Mouse (Mus musculus): ENCODE measurements around the gene Nhsl2. TPM values are rescaled to one million over a fixed set of nuclear protein-coding genes. Genes with fewer than 3 reads are reported as not detected.

The Nhsl2 gene
- total RNA-seq (2017): 2.6 and 5.4 TPM in 2 replicates

- ATAC-seq (replicated peaks in 1 of 2; ENCODE audit: insufficient read depth in 1 of 2, low FRiP score in 2 of 2, low TSS enrichment in 1 of 2, low read depth in 1 of 2, poor library complexity in 2 of 2, severe bottlenecking in 2 of 2): peak; percentile 53 to 62; a peak in 2 of 4 replicates
Observed at GRCm38 (mm10) chrX:101849281-101849821, at the start of gene Nhsl2. Nhsl2 (plus strand) TSS chrX:101849385.

DNA sequence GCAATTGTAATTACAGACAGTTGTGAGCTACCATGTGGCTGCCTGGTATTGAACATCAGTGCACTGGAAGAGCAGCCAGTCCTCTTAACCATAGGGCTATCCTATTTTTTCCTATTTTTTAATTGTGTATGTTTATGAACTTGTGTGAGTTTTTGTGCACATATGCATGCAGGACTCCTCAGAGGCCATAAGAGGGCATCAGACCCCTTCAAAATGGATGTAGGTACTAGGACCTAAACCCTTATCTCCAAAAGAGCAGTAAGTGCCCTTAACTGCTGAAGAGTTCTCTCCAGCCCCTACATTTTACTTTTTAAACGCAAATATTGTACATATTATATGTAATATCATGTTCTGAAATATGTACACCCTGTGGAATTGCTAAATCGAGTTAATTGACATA lies 43.7 kb upstream of the Nhsl2 start:
- peak in 1 of 2 experiments; percentile 48; a peak in 1 of 4 replicates for ATAC-seq (replicated peaks in 1 of 2; ENCODE audit: insufficient read depth in 1 of 2, low FRiP score in 2 of 2, low TSS enrichment in 1 of 2, low read depth in 1 of 2, poor library complexity in 2 of 2, severe bottlenecking in 2 of 2)

GRCm38 (mm10) chrX:101811750-101812149 lies 37.4 kb upstream of the Nhsl2 start:
- peak in 1 of 2 experiments; percentile 42; a peak in 2 of 4 replicates for ATAC-seq (replicated peaks in 1 of 2; ENCODE audit: insufficient read depth in 1 of 2, low FRiP score in 2 of 2, low TSS enrichment in 1 of 2, low read depth in 1 of 2, poor library complexity in 2 of 2, severe bottlenecking in 2 of 2)

GRCm38 (mm10) chrX:101819163-101819562 lies 30.0 kb upstream of the Nhsl2 start:
- 0 out of 4 replicates have a peak, but pooled peaks of 1 of the 2 experiments have one; percentile 32 for ATAC-seq (replicated peaks in 1 of 2; ENCODE audit: insufficient read depth in 1 of 2, low FRiP score in 2 of 2, low TSS enrichment in 1 of 2, low read depth in 1 of 2, poor library complexity in 2 of 2, severe bottlenecking in 2 of 2)

- ATAC-seq (replicated peaks in 1 of 2; ENCODE audit: insufficient read depth in 1 of 2, low FRiP score in 2 of 2, low TSS enrichment in 1 of 2, low read depth in 1 of 2, poor library complexity in 2 of 2, severe bottlenecking in 2 of 2): peak; percentile 17; a peak in 2 of 4 replicates
Observed at GRCm38 (mm10) chrX:101819980-101820379, 29.2 kb upstream of the Nhsl2 start.

DNA sequence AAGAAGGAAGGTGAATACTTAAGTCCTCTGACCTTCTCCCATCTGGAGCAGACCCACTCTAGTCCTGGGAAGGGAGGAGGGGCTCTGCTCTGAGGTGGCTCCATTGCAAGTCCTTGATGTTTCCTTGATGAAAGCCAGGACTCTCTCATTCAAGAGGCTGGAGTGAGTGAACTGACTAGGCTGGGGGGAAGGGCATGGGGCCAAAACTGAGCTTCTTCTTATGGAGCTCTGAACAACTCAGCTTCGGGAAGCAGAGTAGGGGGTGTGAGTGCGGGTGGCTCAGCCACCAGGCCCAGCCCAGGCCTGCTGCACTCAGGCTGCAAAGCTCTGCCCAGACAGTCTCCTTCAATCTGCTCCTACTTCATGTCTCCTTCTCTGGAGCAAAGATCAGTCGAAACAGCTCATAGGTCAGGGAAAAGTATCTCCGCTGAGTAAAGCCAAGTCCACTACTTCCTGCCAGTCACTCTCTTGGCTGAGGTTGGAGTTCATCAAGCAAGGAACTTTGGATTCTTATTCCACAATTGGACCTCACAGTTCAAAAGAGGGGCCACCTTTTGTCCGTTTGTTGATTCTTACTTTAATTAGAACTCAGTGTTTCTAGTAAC lies 1.9 kb upstream of the Nhsl2 start:
- no peak for ATAC-seq (replicated peaks in 1 of 2; ENCODE audit: insufficient read depth in 1 of 2, low FRiP score in 2 of 2, low TSS enrichment in 1 of 2, low read depth in 1 of 2, poor library complexity in 2 of 2, severe bottlenecking in 2 of 2)

- ATAC-seq (replicated peaks in 1 of 2; ENCODE audit: insufficient read depth in 1 of 2, low FRiP score in 2 of 2, low TSS enrichment in 1 of 2, low read depth in 1 of 2, poor library complexity in 2 of 2, severe bottlenecking in 2 of 2): no peak
Observed at GRCm38 (mm10) chrX:101849901-101850551, 841 bp downstream of the Nhsl2 start.

DNA sequence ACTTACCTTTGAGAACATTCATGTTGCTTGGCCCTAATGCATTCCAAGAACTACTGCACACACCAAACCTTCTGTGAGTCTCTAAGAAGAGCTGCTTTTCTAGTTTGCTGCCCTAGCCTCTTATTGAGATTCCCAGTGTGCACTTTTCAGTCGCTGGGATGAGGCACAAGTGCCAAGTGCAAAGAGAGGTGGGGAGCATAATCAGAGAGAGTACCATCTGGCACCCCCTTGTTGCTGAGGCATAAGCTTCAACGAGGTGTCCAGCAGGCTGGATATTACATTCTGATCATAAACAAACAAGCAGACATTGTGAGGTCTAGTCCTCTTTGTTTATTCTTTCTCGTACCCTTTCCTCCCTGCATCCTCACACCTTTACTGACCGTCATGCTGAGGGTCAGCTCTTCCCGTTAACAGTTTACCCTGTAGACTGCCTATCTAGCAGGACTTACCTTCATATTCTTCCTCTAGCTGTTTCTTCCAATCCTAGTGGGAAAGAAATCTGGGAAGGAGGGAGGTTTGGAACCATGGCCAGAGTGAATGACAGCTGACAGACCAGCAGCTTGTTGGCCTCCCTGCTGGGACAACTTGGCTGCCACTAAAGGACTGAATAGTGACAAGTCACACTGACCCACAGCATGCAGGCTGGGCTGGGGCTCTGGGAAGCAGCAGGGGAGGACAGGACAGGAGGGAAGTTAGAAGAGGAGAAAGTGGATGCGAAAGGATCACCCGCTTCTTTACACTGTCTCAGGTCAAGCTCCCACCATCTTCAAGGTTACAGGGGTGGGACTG lies 2.6 kb downstream of the Nhsl2 start:
- no peak for ATAC-seq (replicated peaks in 1 of 2; ENCODE audit: insufficient read depth in 1 of 2, low FRiP score in 2 of 2, low TSS enrichment in 1 of 2, low read depth in 1 of 2, poor library complexity in 2 of 2, severe bottlenecking in 2 of 2)

DNA sequence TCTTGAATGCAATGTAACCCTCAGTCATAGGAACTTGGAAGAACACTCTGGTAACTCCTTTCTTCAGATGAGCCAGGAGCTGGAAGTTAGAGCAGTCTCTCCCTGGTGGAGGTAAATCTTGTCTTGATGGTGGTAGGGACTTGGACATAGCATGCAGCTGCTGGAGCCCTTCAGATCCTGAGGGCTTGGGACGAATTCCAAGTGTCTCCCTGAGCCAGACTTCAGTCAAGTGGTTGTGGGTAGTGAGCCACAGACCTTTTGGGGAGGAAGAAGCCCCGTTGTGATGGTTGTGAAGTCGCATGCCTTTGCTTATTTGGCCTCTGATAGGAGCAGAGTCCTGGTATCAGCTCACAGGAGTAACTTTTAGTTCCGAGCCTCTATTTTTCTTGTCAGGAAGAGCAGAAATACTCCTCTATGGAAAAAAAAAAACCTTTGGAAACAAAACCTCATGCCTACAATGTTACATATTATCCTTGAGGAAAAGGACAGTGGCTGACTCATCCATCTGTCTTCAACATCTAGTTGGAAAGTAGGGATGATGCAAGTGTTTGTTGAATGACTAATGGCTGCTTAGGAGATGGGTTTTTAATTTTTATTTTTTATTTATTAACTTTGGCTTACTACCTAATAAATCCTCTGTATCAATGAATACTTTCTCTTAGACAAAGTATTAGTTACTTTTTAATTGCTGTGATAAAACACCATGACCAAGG lies 14.6 kb downstream of the Nhsl2 start:
- ATAC-seq (replicated peaks in 1 of 2; ENCODE audit: insufficient read depth in 1 of 2, low FRiP score in 2 of 2, low TSS enrichment in 1 of 2, low read depth in 1 of 2, poor library complexity in 2 of 2, severe bottlenecking in 2 of 2): no peak

DNA sequence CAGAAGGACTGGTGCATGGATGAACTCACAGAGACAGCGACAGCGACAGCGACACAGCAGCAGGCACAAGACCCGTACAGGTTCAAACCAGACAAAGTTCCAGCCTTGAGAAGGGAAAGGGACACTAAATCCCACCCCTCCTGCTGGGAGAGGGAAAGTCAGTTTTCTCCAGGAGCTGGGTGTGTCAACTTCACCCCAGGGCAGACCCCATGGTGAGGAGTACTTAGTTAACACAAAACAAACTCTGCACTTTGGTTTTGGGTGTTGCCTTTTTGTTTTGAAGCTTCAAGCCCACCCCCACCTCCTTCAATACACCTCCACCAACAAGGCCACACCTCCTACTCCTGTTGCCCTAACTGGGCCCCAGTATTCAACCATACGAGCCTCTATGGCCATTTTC lies 15.6 kb downstream of the Nhsl2 start:
- no peak for ATAC-seq (replicated peaks in 1 of 2; ENCODE audit: insufficient read depth in 1 of 2, low FRiP score in 2 of 2, low TSS enrichment in 1 of 2, low read depth in 1 of 2, poor library complexity in 2 of 2, severe bottlenecking in 2 of 2)

- no peak for ATAC-seq (replicated peaks in 1 of 2; ENCODE audit: insufficient read depth in 1 of 2, low FRiP score in 2 of 2, low TSS enrichment in 1 of 2, low read depth in 1 of 2, poor library complexity in 2 of 2, severe bottlenecking in 2 of 2)
Observed at GRCm38 (mm10) chrX:101874147-101874546, 25.0 kb downstream of the Nhsl2 start.

DNA sequence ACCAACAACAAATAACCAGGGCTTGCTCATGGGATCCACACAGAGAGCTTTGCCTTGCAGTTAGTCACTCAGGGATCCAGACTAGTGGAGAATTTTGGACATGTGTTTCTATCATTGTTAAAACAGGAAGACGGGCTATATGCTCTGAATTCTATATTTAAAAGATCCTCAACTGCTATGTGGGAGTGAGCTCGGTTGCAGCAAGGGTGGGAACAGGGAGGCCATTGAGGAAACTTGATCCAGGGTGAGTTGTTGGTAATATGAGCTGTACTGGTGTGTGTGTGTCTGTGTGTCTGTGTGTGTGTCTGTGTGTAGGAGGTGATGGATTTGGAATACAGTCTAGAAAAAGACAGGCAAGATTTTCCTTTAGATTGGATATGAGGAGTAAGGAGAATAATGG lies 25.7 kb downstream of the Nhsl2 start:
- no peak for ATAC-seq (replicated peaks in 1 of 2; ENCODE audit: insufficient read depth in 1 of 2, low FRiP score in 2 of 2, low TSS enrichment in 1 of 2, low read depth in 1 of 2, poor library complexity in 2 of 2, severe bottlenecking in 2 of 2)

DNA sequence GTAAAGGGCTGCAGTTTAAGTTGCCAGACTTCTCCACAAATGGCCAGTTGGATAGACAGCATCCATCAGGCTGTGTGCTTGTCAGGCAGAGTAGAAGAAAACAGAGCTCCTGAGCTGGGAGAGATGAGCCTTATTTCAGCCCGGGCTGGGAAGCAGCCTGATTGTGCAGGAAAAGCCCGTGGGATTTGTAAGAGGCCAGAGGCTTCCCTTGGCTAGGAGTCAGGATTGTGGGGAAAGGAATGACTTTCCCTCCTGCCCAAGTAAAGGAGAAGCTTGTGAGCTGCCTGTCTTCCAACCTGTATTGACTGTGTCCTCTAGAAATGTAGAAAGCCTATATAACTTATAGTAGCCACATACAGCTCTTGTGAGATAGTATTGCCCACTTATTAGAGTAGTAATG lies 27.0 kb downstream of the Nhsl2 start:
- no peak for ATAC-seq (replicated peaks in 1 of 2; ENCODE audit: insufficient read depth in 1 of 2, low FRiP score in 2 of 2, low TSS enrichment in 1 of 2, low read depth in 1 of 2, poor library complexity in 2 of 2, severe bottlenecking in 2 of 2)

GRCm38 (mm10) chrX:101877840-101878239 lies 28.7 kb downstream of the Nhsl2 start:
- ATAC-seq (replicated peaks in 1 of 2; ENCODE audit: insufficient read depth in 1 of 2, low FRiP score in 2 of 2, low TSS enrichment in 1 of 2, low read depth in 1 of 2, poor library complexity in 2 of 2, severe bottlenecking in 2 of 2): no peak

GRCm38 (mm10) chrX:101878546-101878945 lies 29.4 kb downstream of the Nhsl2 start:
- ATAC-seq (replicated peaks in 1 of 2; ENCODE audit: insufficient read depth in 1 of 2, low FRiP score in 2 of 2, low TSS enrichment in 1 of 2, low read depth in 1 of 2, poor library complexity in 2 of 2, severe bottlenecking in 2 of 2): no peak

DNA sequence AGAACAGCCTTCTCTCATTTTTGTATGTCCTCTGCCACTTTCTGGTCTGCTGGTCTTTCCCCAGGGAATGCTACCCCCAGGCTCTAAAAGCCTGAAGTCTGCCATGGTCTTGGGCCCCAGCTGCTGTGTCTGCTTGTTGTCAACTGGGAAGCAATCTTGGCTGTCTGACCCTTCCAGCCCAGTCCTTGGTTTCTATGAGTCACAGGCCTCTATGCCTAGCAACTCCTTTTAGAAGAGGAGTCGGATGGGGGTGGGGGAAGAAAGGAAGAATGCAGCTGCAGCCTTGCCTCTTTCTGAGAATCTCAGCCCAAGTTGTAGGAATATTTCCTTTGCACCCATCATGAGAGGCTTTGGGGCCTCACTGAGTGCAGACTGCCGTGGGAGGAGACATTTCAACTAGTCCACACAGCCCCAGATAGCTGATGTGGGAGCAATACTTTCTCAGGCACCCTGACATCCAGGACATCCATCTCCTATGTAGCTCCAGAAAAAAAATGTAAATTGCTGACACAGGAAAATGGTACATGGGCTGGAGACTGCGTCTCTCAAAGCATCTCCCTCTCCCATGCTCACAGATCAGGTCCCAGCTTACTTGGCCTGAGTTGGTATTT lies 33.1 kb downstream of the Nhsl2 start:
- ATAC-seq (replicated peaks in 1 of 2; ENCODE audit: insufficient read depth in 1 of 2, low FRiP score in 2 of 2, low TSS enrichment in 1 of 2, low read depth in 1 of 2, poor library complexity in 2 of 2, severe bottlenecking in 2 of 2): no peak

DNA sequence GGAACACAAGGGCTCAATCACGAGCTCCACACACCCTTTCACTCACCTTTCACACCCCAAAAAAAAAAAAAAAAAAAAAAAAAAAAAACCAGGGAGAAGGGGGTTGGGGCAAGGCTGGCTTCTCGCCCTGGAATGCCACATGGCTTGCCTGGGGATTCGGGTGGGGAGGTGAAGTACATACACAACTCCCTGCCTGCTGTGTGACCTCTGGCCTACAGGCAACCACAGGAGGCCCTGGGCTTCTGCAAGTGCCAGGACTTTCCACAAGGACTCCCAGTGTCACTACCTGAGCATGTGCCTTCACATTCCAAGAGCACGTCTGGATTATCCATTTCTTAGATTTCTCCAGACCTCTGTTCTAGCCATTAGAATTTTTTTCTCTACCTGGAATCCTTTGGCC lies 40.2 kb downstream of the Nhsl2 start:
- ATAC-seq (replicated peaks in 1 of 2; ENCODE audit: insufficient read depth in 1 of 2, low FRiP score in 2 of 2, low TSS enrichment in 1 of 2, low read depth in 1 of 2, poor library complexity in 2 of 2, severe bottlenecking in 2 of 2): no peak

All from hematopoietic stem cell, adult 5-6 weeks (primary cell).